Mouse (Mus musculus) adrenal gland, adult 18-20 months (tissue): ENCODE results near the gene Mamstr. TPM values are rescaled to one million over a fixed set of nuclear protein-coding genes. Genes with fewer than 3 reads are reported as not detected.
"Not testable (repeated sequence)": the region's sequence is repeated elsewhere in the genome, so short reads cannot be mapped to it uniquely, and the experiment has no call there.

Experiments used
- DNase-seq, 2 experiments: peaks; one replicate each; pipeline ENCODE4 v3.0.0; 2021 to 2022; ENCODE audit warnings: low spot score in 2 of 2
- total RNA-seq, 2 experiments: library from RNA; stranded (reverse); gene quantifications; 1 replicate in 1 of 2; 2 replicates in 1 of 2; pipeline ENCODE4 v1.2.3; 2021

Gene Mamstr
- total RNA-seq, 2 experiments from 2014 or later = 2.4 to 7.7 TPM

DNA sequence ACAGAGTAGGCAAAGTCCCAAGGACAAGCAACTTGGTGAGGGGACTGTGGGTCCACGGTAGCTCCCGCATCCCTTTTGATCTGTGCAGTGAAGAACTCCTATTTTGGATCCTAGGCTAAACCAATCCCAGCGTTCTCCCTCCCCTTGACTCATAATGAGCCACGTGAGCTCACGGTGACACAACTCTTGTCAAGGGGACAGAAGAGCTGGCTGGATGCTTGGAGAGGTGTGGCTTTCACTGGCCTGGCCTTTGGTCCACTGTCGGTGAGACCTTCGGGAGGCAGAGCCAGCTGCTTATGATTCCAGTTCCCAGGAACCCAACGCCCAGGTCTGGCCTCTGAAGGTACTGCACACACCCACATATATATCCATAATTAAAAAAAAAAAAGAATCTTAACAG, 9.6 kb downstream of the Mamstr start:
- no peak for DNase-seq

GRCm38 (mm10) chr7:45650484-45650883, 10.7 kb downstream of the Mamstr start:
- not testable (repeated sequence) for DNase-seq

- no peak for DNase-seq
These were observed 14.8 kb downstream of the Mamstr start for GRCm38 (mm10) chr7:45654424-45655047.

- no peak for DNase-seq
These were observed 21.1 kb downstream of the Mamstr start for GRCm38 (mm10) chr7:45660746-45661478.

DNA sequence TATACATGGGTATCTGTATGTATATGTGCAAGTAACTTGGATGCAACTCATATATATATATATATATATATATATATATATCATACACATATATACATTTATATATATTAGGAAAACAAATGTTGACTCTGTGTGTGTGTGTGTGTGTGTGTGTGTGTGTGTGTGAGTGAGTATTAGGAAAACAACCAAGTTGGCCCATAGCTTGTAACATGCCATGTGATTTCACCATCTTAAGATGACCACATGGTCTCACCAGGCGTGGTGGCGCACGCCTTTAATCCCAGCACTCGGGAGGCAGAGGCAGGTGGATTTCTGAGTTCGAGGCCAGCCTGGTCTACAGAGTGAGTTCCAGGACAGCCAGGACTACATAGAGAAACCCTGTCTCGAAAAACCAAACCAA, 21.9 kb downstream of the Mamstr start:
- not testable (repeated sequence) for DNase-seq

DNA sequence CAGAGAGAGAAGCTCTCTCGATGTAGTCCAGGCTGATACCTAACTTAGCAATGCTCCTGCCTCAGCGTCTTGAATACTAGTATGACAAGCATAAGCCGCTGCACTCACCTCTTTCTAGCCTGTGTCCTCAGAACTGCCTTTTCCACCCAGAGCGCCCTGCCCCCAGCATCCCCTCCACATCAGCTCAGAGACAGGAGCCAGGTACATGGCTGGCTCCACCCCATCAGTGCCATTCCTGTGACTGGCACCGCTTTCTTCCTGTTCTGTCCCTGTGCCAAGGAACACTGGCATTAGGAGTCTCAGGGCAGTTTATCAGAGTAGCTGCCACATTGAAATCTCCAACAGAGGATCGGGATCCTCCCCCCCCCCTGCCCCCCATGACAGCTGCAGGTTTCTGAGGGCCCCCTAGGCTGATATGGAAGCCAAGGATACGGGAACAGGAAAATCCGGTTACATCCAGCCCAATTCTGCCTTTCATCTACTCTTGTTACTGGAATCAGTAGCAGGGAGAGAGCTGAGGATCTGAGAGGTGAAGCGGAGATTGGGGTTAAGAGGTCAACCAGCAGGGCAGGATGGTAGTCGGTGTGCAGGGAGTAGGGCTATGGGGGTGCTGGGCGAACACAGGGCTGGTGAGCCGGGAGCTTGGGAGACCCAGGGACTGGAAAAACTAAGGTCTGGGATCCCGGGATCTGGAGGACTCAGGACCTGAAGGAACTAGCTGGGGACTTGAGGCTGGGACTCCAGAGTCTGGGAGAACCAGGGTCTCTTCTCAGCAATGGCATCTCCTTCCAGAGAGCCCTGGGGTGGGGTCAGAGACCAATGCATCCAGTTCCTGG, 25.7 kb downstream of the Mamstr start:
- DNase-seq = no peak

- no peak for DNase-seq
These were observed 26.4 kb downstream of the Mamstr start, which contains the start of gene Fut2 for GRCm38 (mm10) chr7:45666161-45666560. Fut2 (minus strand) TSS chr7:45666394.

GRCm38 (mm10) chr7:45667761-45668160, 28.0 kb downstream of the Mamstr start:
- DNase-seq = no peak

- no peak for DNase-seq
These were observed 29.1 kb downstream of the Mamstr start for GRCm38 (mm10) chr7:45668921-45669320.

GRCm38 (mm10) chr7:45677627-45678295, 38.0 kb downstream of the Mamstr start:
- DNase-seq = no peak

GRCm38 (mm10) chr7:45678513-45678912, 38.7 kb downstream of the Mamstr start:
- DNase-seq = no peak

- no peak for DNase-seq
These were observed 40.3 kb downstream of the Mamstr start for GRCm38 (mm10) chr7:45679966-45680621.

- no peak for DNase-seq
These were observed 41.4 kb downstream of the Mamstr start for GRCm38 (mm10) chr7:45681046-45681736.

DNA sequence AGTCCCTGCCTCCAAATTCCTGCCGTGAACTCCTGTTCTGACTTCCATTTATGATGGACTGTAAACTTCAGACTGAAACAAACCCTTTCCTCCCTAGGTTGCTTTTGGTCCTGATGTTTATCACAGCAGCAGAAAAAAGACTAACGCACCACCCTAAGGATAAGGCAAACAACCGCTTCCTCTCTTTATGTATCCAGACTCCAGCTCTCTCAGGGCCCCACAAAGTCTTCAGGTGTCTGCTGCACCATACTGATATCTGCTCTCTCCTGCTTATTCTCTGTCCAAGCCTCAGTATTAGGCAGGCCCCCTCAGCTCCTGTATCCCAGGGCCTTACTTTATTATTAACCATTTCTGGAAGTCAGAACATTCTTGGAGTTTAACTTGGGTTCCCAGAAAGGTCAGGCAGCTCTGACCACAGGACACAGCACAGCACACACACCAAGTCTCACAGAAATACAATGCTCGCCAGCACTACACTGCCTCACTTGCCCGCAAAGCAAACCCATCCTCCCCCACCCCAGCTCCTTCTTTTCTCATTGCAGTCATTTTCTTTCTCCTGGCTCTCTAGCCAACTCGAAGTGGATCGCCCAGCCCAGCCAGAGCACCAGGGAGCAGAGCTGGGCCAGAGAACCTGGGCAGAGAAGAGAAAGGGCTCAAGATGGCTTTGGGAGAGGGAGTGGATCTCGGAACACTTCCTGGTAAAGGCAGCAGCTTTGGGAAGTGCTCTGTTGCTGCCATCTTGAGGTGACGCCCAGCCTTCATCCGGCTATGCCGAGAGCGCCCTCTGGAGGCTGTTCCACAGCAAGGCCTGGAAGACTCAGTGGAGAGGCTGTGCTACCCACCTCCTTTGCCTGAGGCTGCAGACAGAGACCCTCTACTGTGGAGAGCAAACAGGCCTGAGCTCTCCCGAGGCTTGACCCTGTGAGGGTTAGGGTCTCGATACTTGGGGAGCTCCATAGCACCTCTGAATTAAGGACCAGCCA, 42.7 kb downstream of the Mamstr start:
- DNase-seq = peak; percentile 85 to 90

DNA sequence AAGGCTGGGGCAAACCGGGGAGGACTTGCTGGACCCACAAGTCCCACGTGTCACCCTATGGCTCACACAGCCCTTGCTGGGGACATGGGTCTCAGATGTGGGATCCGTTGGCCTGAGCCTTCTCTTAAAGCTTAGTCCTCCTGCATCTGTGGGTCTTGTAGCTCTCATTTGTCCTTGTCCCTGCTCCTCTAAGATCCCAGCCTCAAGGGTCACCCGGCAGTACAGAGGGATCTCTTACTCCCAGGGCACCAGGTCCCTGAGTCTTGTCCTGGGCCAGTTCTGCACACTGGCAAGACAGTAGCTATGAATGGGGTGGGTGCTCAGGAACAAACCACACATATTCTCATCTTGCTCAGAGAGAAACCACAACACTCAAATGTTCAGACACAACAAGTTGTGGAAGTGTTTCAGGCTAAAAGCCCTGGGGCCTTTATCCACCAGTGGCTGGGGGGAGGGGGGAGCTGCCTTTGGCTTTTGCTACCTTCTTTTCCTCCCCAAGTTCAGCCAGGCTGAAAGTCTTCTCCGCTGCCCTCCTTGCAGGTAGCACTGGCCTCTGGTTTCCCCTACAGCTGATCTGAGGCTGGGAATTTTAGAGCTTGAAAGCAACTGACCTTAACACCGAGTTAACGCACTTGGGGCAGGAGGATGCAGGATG, 43.7 kb downstream of the Mamstr start, which contains the start of gene Ntn5:
Ntn5 (plus strand) TSS at position 627 of the 655 bp plus-strand sequence.
- no peak for DNase-seq

DNA sequence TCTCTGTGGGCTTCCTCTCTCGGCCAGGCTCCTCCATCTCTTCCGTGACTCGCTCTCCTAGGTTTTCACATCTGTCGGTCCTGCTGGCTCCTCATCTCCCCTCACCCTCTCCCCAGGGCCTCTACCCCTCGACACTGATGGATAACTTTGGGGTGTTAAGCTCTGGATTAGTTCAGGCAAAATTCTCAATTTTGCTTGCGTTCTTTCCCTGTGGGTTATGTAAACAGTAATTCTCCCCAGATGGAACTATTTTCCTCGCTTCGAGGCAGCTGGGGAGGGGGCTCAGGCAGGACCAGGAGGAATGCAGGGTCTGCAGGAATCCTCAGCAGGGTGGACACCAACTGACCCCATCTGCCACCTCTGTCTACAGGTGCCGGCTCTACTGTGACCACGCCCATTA, 46.0 kb downstream of the Mamstr start:
- DNase-seq = no peak

- DNase-seq = no peak
These were observed 47.1 kb downstream of the Mamstr start for GRCm38 (mm10) chr7:45686841-45687240.

DNA sequence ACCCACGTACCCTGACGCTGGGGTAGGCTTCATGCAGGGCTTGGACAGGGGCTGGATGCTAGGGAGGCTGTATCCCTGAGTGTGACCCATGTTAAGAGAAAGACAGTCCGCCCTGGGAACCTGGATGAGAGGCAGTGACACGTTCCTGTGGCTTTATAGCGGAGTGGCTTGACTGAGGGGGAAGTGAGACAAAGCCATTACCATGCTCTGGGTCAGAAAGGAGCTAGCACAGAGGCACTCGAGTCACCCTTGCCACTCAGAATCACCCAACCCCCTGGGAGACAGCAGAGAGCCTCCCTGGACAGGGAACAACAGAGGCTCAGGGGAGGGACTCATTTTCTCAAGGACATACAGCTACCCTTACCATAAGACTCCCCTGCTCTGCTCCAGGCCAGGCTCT, 49.3 kb downstream of the Mamstr start:
- no peak for DNase-seq
